Mouse (Mus musculus): ENCODE data around the gene Nr3c2.

Nr3c2 gene

DNA sequence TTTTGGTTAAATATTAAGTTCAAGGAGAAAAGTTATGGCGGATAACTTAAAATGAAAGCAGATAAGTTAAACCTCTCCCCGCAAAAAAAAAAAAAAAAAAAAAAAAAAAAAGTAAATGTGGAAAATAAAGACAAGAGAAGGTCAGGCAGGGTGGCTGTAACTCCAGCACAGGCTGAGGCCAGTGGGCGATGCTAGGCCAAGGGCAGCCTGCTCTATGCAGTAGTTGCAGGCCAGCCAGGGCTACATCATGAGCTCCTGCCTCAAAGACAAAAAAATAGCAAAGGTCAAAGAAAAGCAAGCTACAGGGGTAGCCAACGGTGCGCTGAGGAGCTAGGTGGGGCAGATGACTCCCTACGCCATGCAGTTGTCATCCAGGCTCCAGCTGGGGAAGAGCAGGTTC lies 270.1 kb downstream of the Nr3c2 start:
- no peak for DNase-seq (ENCODE audit: extremely low read depth, insufficient read length, low spot score)

- no peak for DNase-seq (ENCODE audit: extremely low read depth, insufficient read length, low spot score)
Observed at GRCm38 (mm10) chr8:77169757-77170438, 270.7 kb downstream of the Nr3c2 start.

GRCm38 (mm10) chr8:77170439-77170759 lies 271.2 kb downstream of the Nr3c2 start:
- no peak for DNase-seq (ENCODE audit: extremely low read depth, insufficient read length, low spot score)

- no peak for DNase-seq (ENCODE audit: extremely low read depth, insufficient read length, low spot score)
Observed at GRCm38 (mm10) chr8:77173075-77173657, 273.9 kb downstream of the Nr3c2 start.

GRCm38 (mm10) chr8:77173736-77174135 lies 274.5 kb downstream of the Nr3c2 start:
- DNase-seq (ENCODE audit: extremely low read depth, insufficient read length, low spot score), result no peak

DNA sequence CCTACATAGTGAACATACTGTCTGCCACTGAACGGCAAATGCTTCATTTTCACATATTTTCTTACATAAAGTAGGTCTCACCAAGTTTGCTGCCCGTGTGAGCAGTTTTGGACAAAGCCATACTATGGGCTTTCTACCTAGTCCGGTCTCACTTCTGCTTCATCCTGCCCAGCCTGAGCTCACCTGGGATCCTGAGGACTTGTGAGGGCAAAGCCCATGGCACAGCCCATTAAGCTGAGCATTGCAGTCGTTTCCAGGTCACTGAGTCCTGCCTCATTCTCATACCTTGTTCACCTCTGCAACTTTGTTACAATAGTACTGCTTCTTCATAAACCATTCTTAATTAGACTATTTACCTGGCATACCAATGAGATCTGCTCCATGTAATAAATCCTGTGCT lies 276.2 kb downstream of the Nr3c2 start:
- no peak for DNase-seq (ENCODE audit: extremely low read depth, insufficient read length, low spot score)

GRCm38 (mm10) chr8:77176343-77176742 lies 277.1 kb downstream of the Nr3c2 start:
- DNase-seq (ENCODE audit: extremely low read depth, insufficient read length, low spot score), result no peak

DNA sequence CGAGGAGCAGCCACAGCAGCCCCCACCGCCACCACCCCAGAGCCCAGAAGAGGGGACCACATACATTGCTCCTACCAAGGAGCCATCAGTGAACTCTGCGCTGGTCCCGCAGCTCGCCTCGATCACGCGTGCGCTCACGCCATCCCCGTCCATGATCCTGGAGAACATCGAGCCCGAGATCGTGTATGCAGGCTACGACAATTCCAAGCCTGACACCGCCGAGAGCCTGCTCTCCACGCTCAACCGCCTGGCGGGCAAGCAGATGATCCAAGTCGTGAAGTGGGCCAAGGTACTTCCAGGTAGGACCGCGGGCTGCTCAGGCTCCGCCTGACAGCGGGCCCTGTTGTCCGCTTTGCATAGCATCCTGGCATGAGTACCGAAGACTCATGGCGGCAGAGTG lies 286.6 kb downstream of the Nr3c2 start:
- DNase-seq (ENCODE audit: extremely low read depth, insufficient read length, low spot score), result no peak

DNA sequence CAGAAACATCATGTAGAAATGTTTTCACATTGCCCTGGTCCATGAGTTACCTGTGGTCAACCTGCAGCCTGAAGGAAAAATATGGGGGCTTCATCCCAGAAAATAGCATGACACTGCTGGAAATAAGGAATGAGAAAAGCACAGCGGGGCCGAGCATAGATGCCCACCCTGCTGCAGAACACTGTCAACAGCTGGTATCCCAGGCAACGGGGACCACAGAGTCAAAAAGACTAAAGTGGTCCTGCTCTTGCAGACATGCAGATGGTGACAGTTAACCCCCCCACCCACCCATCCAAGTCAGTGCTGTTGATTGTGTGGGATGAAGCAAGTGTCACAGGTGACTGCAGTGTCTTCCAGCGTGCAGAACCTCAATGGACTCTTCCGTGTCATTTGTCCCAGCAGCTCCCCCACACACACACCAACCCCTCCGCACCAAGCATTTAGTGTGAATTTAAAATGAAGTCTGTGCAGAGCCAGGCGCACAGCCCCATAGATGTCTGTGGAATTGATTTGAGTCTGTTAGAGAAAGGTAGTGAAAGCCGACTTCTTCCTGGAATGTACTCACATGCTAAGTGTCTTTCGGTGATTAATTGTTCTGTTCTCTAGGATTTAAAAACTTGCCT lies 287.8 kb downstream of the Nr3c2 start:
- no peak for DNase-seq (ENCODE audit: extremely low read depth, insufficient read length, low spot score)

DNA sequence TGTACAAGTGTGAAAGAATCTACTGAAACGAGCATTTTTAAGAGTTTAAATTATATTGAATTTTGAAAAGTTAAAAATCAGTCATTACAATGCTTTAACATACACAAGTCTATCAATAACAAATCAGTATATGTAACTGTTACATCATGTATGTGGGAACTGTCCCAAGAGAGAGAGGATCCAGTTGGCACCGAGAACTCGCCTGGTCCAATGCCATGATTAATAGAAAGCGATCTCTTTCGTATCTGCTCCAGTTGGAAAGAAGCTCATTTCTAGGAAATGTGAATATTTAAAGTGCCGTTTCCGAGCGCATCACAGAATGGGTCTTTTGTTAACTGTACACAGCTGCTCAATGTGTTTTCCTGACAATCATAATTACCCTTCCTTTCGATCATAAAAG lies 288.5 kb downstream of the Nr3c2 start:
- DNase-seq (ENCODE audit: extremely low read depth, insufficient read length, low spot score), result no peak

DNA sequence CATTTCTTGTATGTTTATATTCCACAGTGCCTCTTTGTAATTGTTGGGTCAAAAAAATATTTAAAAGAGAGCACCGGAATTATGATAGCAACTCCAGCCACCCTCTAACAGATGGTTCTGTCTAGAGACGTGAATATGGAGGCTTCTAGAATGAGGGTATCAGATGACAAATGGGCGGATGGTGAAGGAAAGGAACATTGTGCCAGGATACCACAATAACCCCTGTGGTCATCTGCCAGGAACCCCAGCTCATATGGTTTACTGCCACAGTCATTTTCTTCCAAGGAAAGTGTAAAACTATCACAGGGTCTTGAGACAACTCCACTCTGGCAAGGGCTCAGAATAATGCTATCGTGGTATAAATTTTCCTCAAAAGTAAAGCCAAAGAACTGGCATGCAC lies 289.1 kb downstream of the Nr3c2 start:
- DNase-seq (ENCODE audit: extremely low read depth, insufficient read length, low spot score), result no peak

- no peak for DNase-seq (ENCODE audit: extremely low read depth, insufficient read length, low spot score)
Observed at GRCm38 (mm10) chr8:77189318-77189717, 290.1 kb downstream of the Nr3c2 start.

DNA sequence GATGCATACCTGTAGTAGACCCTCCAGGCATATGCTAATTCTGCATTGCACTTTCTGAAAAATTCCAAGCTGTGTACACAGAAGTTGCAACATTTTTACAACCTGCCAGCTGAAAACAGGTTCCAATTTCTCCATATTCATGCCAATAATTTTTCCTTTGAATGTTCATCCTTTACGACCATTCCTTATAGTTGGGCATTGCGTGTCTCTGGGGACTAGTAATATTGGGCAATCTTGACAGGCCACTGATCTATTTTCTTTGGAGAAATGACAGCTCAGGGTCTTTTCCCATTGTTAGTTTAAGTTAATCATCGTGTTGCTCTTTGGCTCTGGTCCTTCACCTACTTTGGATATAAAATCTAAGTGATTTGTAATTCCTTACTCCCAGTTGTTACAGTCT lies 291.2 kb downstream of the Nr3c2 start:
- DNase-seq (ENCODE audit: extremely low read depth, insufficient read length, low spot score), result no peak

DNA sequence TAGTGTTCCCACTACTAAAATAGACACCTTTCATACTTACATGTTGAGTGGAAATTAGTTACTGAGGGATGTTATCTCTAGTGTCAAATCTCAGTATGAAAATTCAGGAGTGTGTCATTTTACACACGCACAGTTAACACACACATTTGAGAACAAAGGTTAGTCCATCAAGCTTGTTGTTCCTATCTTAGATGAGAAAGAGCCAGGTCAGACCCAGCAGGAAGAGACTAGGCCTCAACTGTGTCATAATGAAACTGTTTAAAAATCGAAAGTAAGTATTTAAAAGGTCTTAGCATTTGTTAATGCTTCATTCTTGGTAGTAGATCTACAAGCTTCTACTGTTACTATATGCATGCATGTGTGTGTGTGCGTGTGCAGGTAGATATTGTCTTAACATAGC lies 310.1 kb downstream of the Nr3c2 start:
- DNase-seq (ENCODE audit: extremely low read depth, insufficient read length, low spot score), result no peak

- DNase-seq (ENCODE audit: extremely low read depth, insufficient read length, low spot score), result no peak
Observed at GRCm38 (mm10) chr8:77213893-77214464, 314.7 kb downstream of the Nr3c2 start.

GRCm38 (mm10) chr8:77214665-77215064 lies 315.4 kb downstream of the Nr3c2 start:
- DNase-seq (ENCODE audit: extremely low read depth, insufficient read length, low spot score), result no peak

GRCm38 (mm10) chr8:77215191-77215590 lies 315.9 kb downstream of the Nr3c2 start:
- no peak for DNase-seq (ENCODE audit: extremely low read depth, insufficient read length, low spot score)

- DNase-seq (ENCODE audit: extremely low read depth, insufficient read length, low spot score), result no peak
Observed at GRCm38 (mm10) chr8:77223123-77223522, 323.9 kb downstream of the Nr3c2 start.

DNA sequence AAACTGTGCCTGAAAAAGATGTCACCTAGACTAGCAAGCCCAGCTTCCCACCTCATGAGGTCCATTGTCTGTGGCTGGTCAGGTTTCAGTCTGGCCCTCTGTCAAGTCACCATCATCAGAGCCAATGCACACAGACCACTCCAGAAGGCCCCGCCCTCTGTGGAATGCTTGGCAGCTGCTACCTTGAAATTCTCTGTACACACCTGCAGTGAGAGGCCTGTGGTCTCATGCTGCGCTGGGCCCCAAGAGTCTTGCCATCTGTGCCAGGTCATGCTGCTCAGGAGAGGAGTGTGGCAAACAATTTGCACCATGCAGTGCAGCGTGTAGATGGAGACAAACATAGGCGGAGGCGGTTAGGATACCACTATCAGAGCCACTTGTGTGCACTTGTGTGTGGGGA lies 328.5 kb downstream of the Nr3c2 start:
- no peak for DNase-seq (ENCODE audit: extremely low read depth, insufficient read length, low spot score)

DNA sequence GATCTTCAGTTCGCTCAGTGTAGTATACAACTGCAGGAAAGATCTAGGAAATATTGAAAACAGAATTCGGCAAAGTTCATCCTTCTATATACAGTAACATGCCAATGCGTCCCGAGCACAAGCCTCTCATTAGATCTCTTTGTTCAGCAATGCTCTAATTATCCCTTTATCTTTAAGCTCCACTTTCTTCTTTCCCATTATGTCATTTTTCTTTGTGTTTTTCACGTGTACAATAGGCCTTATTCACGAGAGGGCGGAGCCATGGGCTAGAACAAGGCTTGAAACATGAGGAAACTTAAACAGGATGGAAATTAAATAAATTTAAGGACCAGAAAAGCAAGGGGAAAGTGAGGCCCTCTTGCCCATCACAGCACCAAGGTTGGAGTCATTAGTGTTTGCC lies 329.4 kb downstream of the Nr3c2 start:
- no peak for DNase-seq (ENCODE audit: extremely low read depth, insufficient read length, low spot score)

GRCm38 (mm10) chr8:77231211-77231610 lies 332.0 kb downstream of the Nr3c2 start:
- no peak for DNase-seq (ENCODE audit: extremely low read depth, insufficient read length, low spot score)

GRCm38 (mm10) chr8:77231834-77232233 lies 332.6 kb downstream of the Nr3c2 start:
- DNase-seq (ENCODE audit: extremely low read depth, insufficient read length, low spot score), result no peak
